Mouse (Mus musculus) gastrocnemius, adult 18-20 months (tissue): ENCODE measurements around the gene Dcaf7. TPM values are rescaled to one million over a fixed set of nuclear protein-coding genes. Genes with fewer than 3 reads are reported as not detected.
"Not testable (repeated sequence)": the region's sequence is repeated elsewhere in the genome, so short reads cannot be mapped to it uniquely, and the experiment has no call there.

Experiments used
- DNase-seq: peaks from one replicate; pipeline ENCODE4 v3.0.0; 2021; ENCODE audit warnings: low spot score
- total RNA-seq, 2 experiments: library from RNA; stranded (reverse); gene quantifications; 2 replicates each; pipeline ENCODE4 v1.2.3; 2021

Dcaf7 gene
- total RNA-seq, 2 experiments from 2014 or later, result 24.8 to 25.9 TPM

- DNase-seq, result no peak
Observed at GRCm38 (mm10) chr11:106044349-106044748, 7.7 kb downstream of the Dcaf7 start.

GRCm38 (mm10) chr11:106045256-106045655 is 8.6 kb downstream of the Dcaf7 start:
- DNase-seq, result no peak

GRCm38 (mm10) chr11:106045780-106046179 is 9.1 kb downstream of the Dcaf7 start:
- DNase-seq, result no peak

- DNase-seq, result no peak
Observed at GRCm38 (mm10) chr11:106046584-106046983, 9.9 kb downstream of the Dcaf7 start.

- no peak for DNase-seq
Observed at GRCm38 (mm10) chr11:106053921-106054320, 17.2 kb downstream of the Dcaf7 start.

- no peak for DNase-seq
Observed at GRCm38 (mm10) chr11:106054600-106054999, 17.9 kb downstream of the Dcaf7 start.

- DNase-seq, result no peak
Observed at GRCm38 (mm10) chr11:106055341-106055740, 18.7 kb downstream of the Dcaf7 start.

GRCm38 (mm10) chr11:106056819-106057491 is 20.3 kb downstream of the Dcaf7 start:
- no peak for DNase-seq

- no peak for DNase-seq
Observed at GRCm38 (mm10) chr11:106058020-106058419, 21.3 kb downstream of the Dcaf7 start.

GRCm38 (mm10) chr11:106060549-106060948 is 23.9 kb downstream of the Dcaf7 start:
- no peak for DNase-seq

GRCm38 (mm10) chr11:106061311-106061710 is 24.6 kb downstream of the Dcaf7 start:
- DNase-seq, result no peak

GRCm38 (mm10) chr11:106063756-106064155 is 27.1 kb downstream of the Dcaf7 start:
- no peak for DNase-seq

- no peak for DNase-seq
Observed at GRCm38 (mm10) chr11:106065073-106065922, 28.6 kb downstream of the Dcaf7 start.

GRCm38 (mm10) chr11:106065923-106066571 is 29.4 kb downstream of the Dcaf7 start, which contains the start of gene Taco1:
Taco1 (plus strand) TSS chr11:106066061.
- peak; percentile 97 for DNase-seq

- not testable (repeated sequence) for DNase-seq
Observed at GRCm38 (mm10) chr11:106066616-106067015, 29.9 kb downstream of the Dcaf7 start.

GRCm38 (mm10) chr11:106073774-106074173 is 37.1 kb downstream of the Dcaf7 start:
- DNase-seq, result no peak

- peak; percentile 61 for DNase-seq
Observed at GRCm38 (mm10) chr11:106076321-106076720, 39.6 kb downstream of the Dcaf7 start.

- peak; percentile 100 for DNase-seq
Observed at GRCm38 (mm10) chr11:106083708-106084701, 47.3 kb downstream of the Dcaf7 start, which contains the start of gene Map3k3. Map3k3 (plus strand) TSS chr11:106084613.

- DNase-seq, result peak; percentile 78
Observed at GRCm38 (mm10) chr11:106084911-106085561, 48.4 kb downstream of the Dcaf7 start.

- DNase-seq, result no peak
Observed at GRCm38 (mm10) chr11:106098223-106098622, 61.6 kb downstream of the Dcaf7 start.
